Mouse (Mus musculus) liver, embryonic 14.5 days (tissue): ENCODE data around the gene Krt84.

Experiments used
- CTCF ChIP-seq: IDR thresholded peaks from 2 replicates; pipeline ENCODE4 v1.5.1; 2016; ENCODE audit warnings: antibody characterized with exemption, low read depth, control low read depth
- EP300 ChIP-seq: IDR thresholded peaks from 2 replicates; pipeline ENCODE4 v1.6.1; 2016; ENCODE audit warnings: antibody characterized with exemption, low read depth

- TF ChIP-seq CTCF = no peak
- TF ChIP-seq EP300 = no peak
Observed at GRCm38 (mm10) chr15:101573796-101574345, 41.3 kb upstream of the Krt84 start, which contains the start of gene Krt75.
